Mouse (Mus musculus) cerebellum, postnatal 4 days (tissue): ENCODE results near the gene Qsox1.

Experiments
- DNase-seq, 2 experiments: peaks; one replicate each; pipeline ENCODE4 v3.0.0; 2022; ENCODE audit warnings: low spot score in 2 of 2, mixed read lengths in 1 of 2

The Qsox1 gene

DNA sequence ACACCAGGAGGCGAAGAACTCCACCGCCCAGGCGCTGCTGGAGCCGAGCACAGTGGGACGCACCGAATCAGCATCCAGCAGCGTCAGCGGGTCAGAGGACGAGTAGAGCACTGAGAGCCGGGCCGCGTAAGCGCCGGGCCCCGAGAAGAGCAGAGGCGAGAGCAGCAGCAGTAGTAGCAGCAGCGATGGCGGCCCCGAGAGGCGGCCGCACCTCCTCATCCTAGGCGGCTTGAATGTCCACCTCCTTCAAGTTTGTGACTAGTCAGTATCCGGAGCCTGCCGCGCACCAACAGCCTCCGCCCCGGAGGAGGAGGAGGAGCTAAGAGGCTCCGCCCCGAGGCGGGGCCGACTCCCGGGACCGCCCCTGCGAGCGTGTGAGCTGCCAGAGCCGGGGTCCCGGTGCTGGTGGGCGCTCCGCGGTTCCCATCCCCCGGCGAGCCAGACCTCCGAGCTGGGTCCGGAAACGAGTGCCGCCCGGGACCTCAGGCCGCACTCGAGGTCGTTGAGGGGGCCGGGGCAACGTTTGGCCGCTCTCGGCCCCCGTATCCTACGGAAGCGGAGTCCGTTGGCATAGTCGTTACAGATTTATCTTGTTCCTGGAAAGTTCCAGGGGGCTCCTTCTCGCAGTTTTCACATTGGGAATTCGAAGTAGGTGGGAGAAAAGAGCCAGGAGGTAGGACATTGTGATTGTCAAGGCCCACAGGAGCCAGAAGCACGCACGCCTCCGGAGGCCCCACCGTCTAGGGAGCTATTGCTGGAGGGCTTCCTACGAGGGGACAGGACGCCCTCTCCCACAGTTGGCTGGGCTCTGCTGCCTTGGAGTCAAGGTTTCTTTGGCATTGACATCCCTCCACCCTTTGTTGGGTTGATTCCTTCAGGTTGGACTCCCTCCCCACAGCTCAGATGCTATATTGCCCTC lies at the start of gene Qsox1:
TSS of gene Qsox1 (minus strand) at position 309 of the 919 bp plus-strand sequence.
- peak; percentile 52 to 81 for DNase-seq

DNA sequence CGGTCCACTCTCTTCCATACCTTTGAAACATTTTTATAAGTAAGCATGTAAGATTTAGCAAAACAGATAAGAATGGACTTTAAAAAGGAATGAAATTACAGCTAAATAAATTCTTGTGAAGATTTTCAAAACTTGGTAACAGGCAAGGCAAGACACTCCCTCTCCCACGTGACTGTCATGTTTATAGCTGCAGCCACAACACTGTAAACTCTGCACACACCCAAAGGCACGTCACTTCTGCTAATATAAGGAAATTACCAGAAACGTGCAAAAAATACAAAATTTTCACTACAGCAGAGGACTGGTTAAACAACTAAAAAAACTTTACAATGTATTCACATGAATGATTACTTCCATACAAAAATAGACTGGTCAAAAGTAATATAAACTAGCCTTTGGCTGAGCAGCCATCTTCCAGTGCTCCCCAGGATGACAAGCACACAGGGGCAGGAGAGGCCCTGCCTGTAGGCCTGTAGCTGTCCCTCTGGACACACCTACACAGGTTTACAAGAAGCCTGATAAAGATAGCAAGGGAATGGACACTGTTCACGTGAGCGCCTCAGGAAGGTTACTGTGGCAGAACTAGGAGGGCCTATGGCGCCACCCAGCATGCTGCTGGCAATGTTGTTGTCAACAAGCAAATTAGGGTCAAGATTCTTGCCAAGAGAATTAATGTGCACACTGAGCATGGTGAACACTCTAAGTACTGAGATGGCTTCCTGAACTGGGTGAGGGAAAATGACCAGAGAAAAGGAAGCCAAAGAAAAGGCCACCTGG lies 42.4 kb upstream of the Qsox1 start:
- DNase-seq: peak in 1 of 2 experiments; percentile 36

DNA sequence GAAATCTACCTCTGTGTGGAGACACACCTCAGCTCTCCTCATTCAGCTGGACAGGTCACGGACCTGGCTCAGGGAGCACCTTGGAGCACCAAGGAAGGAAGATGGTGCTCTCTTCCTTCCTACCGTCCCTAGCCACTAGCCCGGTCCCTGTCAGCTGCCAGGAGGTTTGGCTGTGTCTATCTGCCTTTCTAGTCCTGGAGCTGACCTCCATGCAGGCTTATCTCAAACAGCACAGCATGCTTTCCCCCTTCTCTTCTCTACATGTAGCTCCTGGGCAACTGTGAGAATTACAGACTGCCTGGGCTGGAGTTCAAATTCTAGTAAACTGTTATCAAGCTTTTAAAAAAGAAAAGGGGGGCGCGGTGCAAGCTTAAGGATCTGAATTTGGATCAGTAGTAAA lies 40.3 kb upstream of the Qsox1 start:
- no peak for DNase-seq

DNA sequence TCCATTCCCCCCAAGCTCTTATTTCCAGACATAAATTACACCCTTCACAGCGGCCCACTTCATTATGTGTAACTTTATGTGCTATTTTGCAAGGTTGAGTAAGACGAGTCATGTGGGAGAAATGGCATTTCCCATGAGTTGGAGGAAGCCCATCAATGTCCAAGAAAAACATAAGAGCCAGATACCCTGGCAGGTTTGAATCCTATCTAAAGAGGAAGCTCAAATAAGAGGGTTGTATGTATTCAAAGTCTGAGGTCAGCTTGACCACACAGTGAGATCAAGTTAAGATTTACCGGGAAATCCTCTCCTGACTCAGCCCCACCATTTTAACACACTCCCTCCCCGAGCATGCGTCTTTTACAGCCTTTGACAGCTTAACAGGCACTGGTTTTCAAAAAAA lies 31.5 kb upstream of the Qsox1 start:
- DNase-seq: no peak

DNA sequence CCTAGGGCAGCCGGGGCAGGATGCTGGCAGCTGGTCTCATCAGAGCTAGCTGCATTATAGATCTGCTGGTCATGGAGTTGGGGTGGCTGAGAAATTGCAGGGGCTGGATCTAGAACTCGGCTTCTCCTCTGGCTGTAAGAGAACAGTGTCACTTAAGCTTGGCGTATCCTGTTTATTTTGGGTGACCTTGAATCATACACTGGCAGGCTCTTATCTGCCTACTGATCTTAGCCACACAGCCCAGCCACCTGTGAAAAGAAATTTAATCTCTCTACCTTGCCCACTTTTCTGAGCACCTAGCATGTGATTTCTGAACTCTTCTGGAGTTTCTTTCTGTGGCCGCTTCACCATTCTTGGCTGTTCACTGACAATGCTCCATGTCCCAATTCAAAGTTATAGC lies 30.8 kb upstream of the Qsox1 start:
- no peak for DNase-seq

DNA sequence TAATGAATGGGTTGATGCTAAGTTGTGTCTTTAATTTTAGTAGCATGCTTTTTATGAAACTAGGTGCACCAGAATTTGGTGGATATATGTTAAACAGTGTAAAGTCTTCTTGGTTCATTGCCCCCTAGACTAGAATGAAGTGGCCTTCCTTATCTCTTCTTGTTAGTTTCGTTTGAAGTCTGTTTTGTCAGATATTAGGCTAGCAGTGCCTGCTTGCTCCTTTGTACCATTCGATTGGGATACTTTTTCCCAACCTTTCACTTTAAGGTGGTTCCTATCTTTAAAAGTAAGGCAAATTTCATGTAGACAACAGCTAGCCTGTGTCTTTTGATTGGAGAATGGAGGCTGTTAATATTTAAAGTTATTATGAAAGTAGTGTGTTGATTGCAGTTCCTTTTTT lies 23.0 kb upstream of the Qsox1 start:
- DNase-seq: no peak

DNA sequence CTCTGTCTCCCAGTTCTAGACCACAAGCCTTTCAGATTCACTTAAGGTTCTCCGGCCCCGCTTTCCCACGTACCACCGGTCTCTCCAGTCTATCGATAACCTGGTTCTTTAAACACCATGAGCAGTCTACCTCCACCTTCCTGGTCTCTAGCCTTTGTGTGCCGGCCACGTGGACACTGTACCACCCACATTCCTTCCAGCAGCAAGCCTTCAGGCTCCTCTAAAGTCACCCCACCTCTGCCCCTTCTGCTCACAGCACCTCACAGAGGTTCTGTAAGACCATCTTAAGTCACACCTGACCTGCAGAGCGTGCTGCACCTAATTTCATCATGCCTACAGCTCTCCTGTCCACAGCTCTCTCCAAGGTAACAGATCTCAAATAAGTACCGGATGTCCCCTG lies 20.9 kb upstream of the Qsox1 start:
- DNase-seq: no peak

DNA sequence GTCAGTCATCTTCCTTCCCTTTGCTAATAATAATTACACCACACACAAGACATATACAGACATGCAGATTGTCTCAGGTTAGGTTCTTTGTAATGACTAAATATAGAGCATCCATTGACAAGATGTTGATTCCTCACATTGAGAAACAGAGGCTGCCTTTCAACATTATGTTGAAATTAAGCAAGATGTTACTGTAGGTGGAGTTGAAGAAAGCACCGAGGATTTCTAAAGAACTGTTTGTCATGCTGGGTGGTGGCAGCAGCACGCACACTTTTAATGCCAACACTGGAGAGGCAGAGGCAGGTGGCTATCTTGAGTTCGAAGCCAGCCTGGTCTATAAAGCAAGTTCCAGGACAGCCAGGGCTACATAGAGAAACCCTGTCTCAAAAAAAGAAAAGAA lies 19.3 kb upstream of the Qsox1 start:
- no peak for DNase-seq

DNA sequence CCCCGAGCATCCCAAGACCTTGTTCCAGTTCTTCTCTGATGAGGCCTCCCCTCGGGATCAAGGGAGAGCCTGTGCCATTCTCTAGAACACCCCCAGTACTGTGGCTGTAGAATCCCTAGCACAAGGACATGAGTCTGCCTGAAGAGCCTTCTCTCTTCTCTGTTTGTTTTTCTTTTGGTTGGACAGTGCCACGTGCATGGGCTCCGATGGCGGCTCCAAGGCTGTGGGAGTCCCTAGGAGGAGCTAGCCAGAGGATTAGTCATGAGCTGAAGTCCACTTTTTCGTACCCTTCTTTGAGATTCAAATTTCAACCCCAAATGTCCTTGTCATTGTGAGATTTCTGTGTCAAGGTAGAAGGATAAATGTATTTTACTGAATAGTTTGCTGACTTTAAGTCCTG lies 18.2 kb upstream of the Qsox1 start:
- DNase-seq: no peak

DNA sequence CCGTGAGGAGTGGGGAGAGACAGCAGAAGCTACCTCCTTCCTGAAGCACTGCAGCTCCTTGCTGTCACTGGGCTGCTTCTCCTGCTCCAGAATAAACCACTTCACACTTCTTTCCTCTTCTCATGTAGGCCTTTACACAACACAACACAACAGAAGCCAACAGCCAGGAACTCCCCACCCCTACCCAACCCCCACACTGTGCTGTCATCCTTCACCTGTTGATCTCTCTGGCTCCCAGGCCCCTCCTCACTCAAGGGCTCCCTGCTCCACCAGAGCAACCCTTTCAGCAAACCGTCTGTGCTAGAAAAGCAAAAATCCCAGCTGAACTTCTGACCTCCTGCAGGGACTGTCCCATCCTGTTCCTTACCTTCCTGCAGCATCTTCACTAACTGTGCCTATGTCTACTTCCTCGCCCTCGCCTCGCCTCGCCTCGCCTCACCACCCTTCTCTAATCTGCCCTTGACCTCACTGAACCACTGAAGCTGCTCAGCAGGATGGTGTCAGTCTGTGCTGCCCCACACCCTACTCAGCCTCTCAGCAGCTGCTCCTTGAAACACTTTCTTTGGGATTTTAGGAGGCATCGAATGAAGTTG lies 15.1 kb upstream of the Qsox1 start:
- no peak for DNase-seq

DNA sequence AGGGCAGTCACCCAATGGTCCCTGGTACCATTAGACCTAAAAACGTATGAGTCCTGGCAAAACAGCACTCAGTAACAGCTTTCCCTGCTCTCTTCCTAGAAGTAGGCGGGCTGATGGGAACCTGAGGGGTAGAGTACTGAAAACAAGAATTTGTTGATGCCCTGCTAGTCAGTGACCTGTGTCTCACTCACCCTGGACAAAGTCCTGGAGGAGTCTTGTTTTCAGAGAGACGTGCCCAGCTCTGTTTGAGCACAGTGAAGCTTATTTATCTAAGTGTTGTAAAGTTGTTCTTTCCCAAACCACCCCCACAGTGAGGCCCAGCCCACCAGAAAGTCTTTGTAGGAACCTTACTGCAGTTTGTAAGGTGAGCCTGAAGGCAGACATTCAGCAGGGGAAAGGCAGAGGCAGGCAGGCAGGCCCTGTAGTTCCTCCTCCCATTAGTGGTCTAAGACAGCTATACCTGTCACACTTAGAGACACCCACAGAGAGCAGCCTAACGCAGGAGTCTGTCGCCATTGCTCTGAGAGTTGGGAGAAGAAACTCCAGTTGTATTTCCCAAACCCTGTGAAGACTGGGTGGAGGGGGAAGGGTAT lies 14.2 kb upstream of the Qsox1 start:
- no peak for DNase-seq

DNA sequence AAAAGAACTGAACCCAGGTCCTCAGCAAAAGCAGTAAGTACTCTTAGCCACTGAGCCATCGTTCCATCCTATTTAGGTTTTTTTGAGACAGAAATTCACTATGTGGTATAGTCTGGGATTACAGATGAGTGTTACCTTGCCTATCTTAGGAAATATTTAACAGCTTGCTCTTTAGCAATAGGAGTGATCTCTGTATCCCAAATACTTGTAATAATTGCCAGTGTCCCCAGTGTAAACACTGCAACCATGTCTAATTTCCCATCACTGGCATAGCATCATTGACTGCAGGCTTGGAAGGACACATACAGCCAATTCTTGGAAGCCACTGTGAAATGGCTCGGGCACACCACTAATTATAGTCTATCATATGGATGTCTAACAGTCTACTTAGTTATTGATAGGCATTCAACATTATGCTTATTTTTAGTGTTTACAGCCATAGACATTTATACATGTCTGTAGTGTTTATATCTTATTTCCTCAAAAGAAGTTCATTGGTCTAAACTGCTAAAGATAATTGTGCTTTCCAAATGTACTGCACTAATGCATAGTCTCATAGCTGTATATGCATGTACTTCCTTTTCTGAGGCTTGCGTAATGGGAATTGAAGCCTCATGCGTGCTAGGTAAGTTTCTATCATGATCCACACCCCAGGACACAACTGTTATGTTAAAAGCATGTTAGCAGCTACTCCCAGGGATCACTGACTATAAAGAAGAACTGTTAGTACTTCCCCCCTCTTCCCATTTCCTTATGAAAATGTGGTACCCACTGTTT lies 13.4 kb upstream of the Qsox1 start:
- DNase-seq: no peak

DNA sequence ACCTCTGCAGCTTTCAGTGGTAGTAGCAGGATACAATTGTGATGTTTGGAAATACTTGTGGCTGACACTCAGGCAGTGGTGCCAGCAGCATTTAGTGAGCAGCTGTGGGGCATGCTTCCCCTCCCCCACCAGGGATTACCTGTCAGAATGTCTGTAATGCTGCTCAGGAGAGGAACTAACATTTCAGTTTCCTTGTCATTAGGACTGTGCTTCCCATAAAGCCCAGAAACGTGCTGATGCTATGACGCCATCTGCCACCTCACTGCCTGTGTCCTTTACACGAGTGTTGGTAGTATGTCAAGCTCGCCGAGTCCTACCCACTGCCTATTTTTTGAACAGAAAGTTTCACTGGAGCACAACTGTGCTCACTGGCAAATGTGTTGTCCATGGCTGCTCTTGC lies 8.0 kb upstream of the Qsox1 start:
- no peak for DNase-seq

DNA sequence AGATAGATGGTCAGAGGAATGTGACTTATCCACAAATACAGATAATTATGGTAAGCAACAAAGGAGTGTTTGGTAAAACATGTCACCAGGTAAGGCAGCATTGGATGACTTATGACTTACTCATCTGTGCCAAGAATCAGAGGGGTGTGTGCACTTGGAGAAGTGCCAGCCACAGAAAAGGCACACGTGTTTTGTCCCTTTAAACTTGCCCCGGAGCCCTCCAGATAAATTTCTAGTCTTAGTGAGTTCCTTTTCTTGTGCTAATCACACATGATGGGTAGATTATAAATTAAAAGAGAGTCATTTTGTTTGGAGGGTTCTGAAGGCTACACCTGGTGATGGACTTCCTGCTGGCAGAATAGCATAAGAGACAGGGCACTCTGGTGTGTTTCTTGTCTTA lies 3.5 kb upstream of the Qsox1 start:
- no peak for DNase-seq

DNA sequence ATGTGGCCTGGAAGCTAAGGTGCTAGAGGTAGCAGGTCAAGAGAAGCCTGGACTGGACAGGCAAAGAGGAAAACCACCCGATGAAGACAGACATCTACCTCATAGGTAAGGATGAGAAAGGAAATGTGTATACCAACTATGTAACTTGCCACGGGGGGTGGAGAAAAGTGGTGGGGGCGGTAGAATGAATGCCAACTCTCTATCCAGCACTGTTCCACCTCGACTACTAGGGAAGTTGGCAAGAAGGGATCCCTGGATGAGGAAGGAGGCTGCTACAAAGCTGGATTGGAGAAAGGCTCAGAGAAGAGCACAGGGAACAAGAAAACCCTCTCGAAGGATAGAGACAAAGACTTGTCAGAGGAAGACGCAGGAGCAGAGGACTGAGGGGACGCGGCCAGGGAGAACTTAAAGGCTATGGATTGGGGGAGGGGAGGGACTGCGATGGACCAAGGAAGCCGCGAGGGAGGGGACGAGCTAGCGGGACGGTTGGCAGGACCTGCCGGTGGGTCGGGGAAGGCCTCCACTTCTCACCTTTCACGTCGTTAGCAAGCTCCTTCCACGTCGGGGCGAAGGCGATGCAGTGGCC lies 601 bp downstream of the Qsox1 start:
- no peak for DNase-seq

DNA sequence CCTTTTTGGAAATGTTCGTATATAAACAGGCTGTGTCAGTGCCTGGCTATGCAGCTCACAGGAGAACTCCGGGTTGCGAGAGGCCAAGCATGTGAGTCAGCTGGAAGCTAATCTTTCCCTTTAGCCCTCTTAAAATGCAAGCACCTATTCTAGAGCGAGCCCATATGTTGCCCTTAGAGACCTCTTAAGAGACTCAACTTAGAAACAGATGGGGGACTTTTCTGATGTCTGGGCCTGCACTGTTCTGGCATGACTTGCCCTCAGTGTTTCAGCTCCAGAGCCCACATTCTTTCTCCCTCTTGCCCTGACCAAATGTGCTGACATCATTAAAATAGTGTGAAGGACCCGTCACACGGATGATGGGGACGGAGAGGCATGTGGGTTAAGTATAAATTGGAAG lies 2.1 kb downstream of the Qsox1 start:
- DNase-seq: no peak

DNA sequence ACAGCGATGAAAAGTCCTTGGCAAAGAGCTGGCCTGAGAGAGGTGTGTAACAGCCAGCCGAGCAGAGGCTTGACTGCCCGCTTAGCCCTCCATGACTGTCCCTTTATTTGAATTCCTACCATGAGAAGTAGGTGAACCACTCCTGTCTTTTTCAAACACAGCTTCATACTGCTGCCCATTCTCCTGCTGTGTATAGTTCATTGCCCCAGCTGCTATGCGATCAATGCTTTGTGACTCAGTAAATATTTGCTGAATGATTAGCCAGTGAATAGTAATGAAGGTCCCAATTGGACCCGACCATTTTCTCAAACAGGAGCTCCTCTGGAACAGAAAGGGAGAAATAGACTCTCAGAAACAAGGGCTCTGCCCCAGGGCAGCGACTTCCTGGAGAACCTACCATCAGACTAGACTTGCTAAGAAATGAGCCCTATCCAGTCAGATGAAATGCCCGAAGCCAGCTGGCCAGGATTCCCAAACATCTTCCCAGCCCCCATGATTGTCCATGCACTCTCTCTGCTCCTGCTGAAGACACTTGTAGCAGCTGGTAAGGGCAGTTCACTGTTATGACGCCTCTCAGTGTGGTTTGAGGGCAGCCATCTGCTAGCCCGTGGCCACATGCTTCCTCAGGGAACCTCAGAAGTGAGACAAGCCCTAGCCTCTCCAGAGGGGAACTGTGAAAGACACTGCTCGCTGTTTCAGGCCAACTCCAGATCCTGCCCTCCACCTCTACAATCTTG lies 2.8 kb downstream of the Qsox1 start:
- peak in 1 of 2 experiments; percentile 21 for DNase-seq

DNA sequence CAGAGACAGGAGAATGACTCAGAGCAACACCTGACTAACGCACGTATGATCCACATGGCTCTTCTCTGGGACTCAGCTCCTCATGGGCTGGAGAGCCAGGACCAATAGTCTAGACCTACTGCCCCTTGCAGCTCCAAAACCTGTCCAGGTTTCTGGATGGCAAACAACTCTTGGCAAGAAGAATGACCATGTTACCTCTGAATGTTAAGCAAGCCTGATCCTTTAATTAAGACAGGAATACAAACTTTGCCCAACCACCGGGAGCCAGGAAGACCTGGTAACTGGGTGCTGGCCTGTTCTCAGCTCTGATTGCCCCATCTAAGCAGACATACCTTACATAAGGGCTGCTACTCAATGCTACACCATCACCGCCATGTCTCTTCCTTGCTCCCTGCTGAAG lies 4.4 kb downstream of the Qsox1 start:
- no peak for DNase-seq

DNA sequence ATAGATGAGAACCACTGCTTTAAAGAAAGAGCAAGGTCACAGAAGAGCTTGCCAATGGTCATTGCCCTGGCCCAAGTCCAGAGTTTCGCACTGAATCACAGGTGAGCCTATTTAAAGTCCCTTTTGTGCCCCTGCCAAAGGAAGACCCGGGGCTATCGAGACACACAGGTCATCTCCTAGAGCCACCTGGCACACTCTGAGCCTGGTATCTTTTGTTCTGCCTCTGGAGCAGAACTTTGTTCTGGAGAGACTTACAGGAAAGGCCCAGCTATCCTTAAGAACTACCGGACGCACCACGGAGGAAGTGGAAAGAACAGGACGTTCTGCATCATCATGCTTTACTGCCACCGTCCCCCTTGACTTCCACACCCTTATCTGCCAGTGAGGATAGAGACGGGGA lies 7.1 kb downstream of the Qsox1 start:
- no peak for DNase-seq
